Mouse (Mus musculus): ENCODE measurements around the gene Synj1.

GRCm38 (mm10) chr16:91023384-91023783, 12.3 kb upstream of the Synj1 start:
- no peak for TF ChIP-seq CTCF (IDR thresholded peaks at IDR 0.05; ENCODE audit: borderline replicate concordance, control insufficient read depth, extremely low read depth, insufficient read depth, low read length, poor library complexity)
- no peak for TF ChIP-seq POLR2A (IDR thresholded peaks at IDR 0.05; ENCODE audit: control insufficient read depth, extremely low read depth, insufficient read depth, low read length, poor library complexity)

All from thymus, adult 2 months (tissue).